Mouse (Mus musculus): Measurements from ENCODE around the gene Sf3b6.
"Not testable (repeated sequence)": the region's sequence is repeated elsewhere in the genome, so short reads cannot be mapped to it uniquely, and the experiment has no call there.

GRCm38 (mm10) chr12:4788128-4788527, 29.2 kb upstream of the Sf3b6 start:
- TF ChIP-seq ZNF384 (IDR thresholded peaks at IDR 0.05; ENCODE audit: low read depth, low read length); MAFK (IDR thresholded peaks at IDR 0.05; ENCODE audit: insufficient read depth, low read depth, low read length): not testable (repeated sequence)

Data from ES-E14 (cell line).